Mouse (Mus musculus) gastrocnemius, postnatal 4 days (tissue): ENCODE measurements around the gene Grin2d. TPM values are rescaled to one million over a fixed set of nuclear protein-coding genes. Genes with fewer than 3 reads are reported as not detected.
A peak's percentile ranks its signal among the peaks of the same experiment; 100 is the strongest.

ENCODE experiments used
- DNase-seq, 2 experiments: peaks; one replicate each; pipeline ENCODE4 v3.0.0; 2021 to 2022; ENCODE audit warnings: low spot score in 2 of 2, mixed read lengths in 2 of 2
- total RNA-seq, 2 experiments: library from RNA; stranded (reverse); gene quantifications; 2 replicates each; pipeline ENCODE4 v1.2.3; 2021

The Grin2d gene
- total RNA-seq, 2 experiments from 2014 or later: 1.2 to 1.5 TPM

GRCm38 (mm10) chr7:45859008-45859407 lies 19.2 kb downstream of the Grin2d start:
- DNase-seq: no peak

- DNase-seq: no peak
Observed at GRCm38 (mm10) chr7:45856950-45857901, 21.0 kb downstream of the Grin2d start.

- DNase-seq: no peak
Observed at GRCm38 (mm10) chr7:45853089-45853488, 25.1 kb downstream of the Grin2d start.

- DNase-seq: no peak
Observed at GRCm38 (mm10) chr7:45850661-45851060, 27.5 kb downstream of the Grin2d start.

- no peak for DNase-seq
Observed at GRCm38 (mm10) chr7:45848447-45849027, 29.6 kb downstream of the Grin2d start.

- no peak for DNase-seq
Observed at GRCm38 (mm10) chr7:45842950-45843744, 35.0 kb downstream of the Grin2d start.

GRCm38 (mm10) chr7:45833924-45834323 lies 44.3 kb downstream of the Grin2d start:
- DNase-seq: no peak

- peak in 1 of 2 experiments; percentile 23 for DNase-seq
Observed at GRCm38 (mm10) chr7:45833148-45833790, 44.9 kb downstream of the Grin2d start.

GRCm38 (mm10) chr7:45832428-45832827 lies 45.8 kb downstream of the Grin2d start:
- DNase-seq: no peak

GRCm38 (mm10) chr7:45831128-45831525 lies 47.1 kb downstream of the Grin2d start:
- DNase-seq: no peak

- DNase-seq: peak in 1 of 2 experiments; percentile 83
Observed at GRCm38 (mm10) chr7:45830427-45831127, 47.6 kb downstream of the Grin2d start, which contains the start of gene Grwd1. TSS of gene Grwd1 (minus strand) at chr7:45830944.

- no peak for DNase-seq
Observed at GRCm38 (mm10) chr7:45826631-45827030, 51.5 kb downstream of the Grin2d start.

- no peak for DNase-seq
Observed at GRCm38 (mm10) chr7:45824598-45824997, 53.6 kb downstream of the Grin2d start, which contains the start of gene Kcnj14. TSS of gene Kcnj14 (minus strand) at chr7:45824782.

GRCm38 (mm10) chr7:45820913-45821312 lies 57.3 kb downstream of the Grin2d start:
- no peak for DNase-seq

- no peak for DNase-seq
Observed at GRCm38 (mm10) chr7:45819843-45820242, 58.3 kb downstream of the Grin2d start.

- no peak for DNase-seq
Observed at GRCm38 (mm10) chr7:45815984-45816351, 62.2 kb downstream of the Grin2d start.

GRCm38 (mm10) chr7:45815323-45815983 lies 62.7 kb downstream of the Grin2d start:
- DNase-seq: no peak

GRCm38 (mm10) chr7:45814841-45815240 lies 63.3 kb downstream of the Grin2d start:
- no peak for DNase-seq
